Mouse (Mus musculus) myocyte (in vitro differentiated cells): Measurements from ENCODE around the gene Smyd1.

Source experiments
- CEBPB ChIP-seq: IDR thresholded peaks from 2 replicates; pipeline ENCODE4 v1.6.1; 2011; ENCODE audit warnings: mild to moderate bottlenecking, moderate library complexity; ENCODE audit not compliant: poor library complexity, insufficient read depth, severe bottlenecking
- E2F4 ChIP-seq: IDR thresholded peaks from one replicate; pipeline ENCODE4 v1.6.1; 2011; ENCODE audit warnings: mild to moderate bottlenecking, control low read depth, moderate library complexity; ENCODE audit not compliant: insufficient read depth
- MAX ChIP-seq: IDR thresholded peaks from one replicate; pipeline ENCODE4 v1.6.1; 2011; ENCODE audit warnings: low read depth, mild to moderate bottlenecking, control low read depth
- MYOD1 ChIP-seq, 3 experiments: IDR thresholded peaks; one replicate each; pipeline ENCODE4 v1.6.1; 2011; ENCODE audit warnings: control low read depth in 2 of 3, low read depth in 2 of 3, mild to moderate bottlenecking in 2 of 3, moderate library complexity in 1 of 3; ENCODE audit not compliant: insufficient read length in 2 of 3, control insufficient read depth in 1 of 3
- MYOG ChIP-seq, 3 experiments: IDR thresholded peaks; one replicate each; pipeline ENCODE4 v1.6.1; 2011; ENCODE audit warnings: control low read depth in 2 of 3, low read depth in 2 of 3, mild to moderate bottlenecking in 2 of 3; ENCODE audit not compliant: insufficient read length in 2 of 3, control insufficient read depth in 1 of 3, insufficient read depth in 1 of 3
- POLR2A ChIP-seq: IDR thresholded peaks from one replicate; pipeline ENCODE4 v1.6.1; 2011; ENCODE audit warnings: low read depth, mild to moderate bottlenecking, control low read depth, moderate library complexity; ENCODE audit not compliant: insufficient read length
- POLR2AphosphoS2 ChIP-seq: IDR thresholded peaks from one replicate; pipeline ENCODE4 v1.6.1; 2011; ENCODE audit warnings: low read depth, control low read depth; ENCODE audit not compliant: insufficient read length
- REST ChIP-seq: IDR thresholded peaks from one replicate; pipeline ENCODE4 v1.6.1; 2011; ENCODE audit warnings: mild to moderate bottlenecking, control low read depth, moderate library complexity; ENCODE audit not compliant: insufficient read depth, insufficient read length
- SRF ChIP-seq: IDR thresholded peaks from one replicate; pipeline ENCODE4 v1.6.1; 2011; ENCODE audit warnings: low read depth; ENCODE audit not compliant: control insufficient read depth, insufficient read length
- TCF12 ChIP-seq: IDR thresholded peaks from one replicate; pipeline ENCODE4 v1.6.1; 2011; ENCODE audit warnings: mild to moderate bottlenecking, control low read depth; ENCODE audit not compliant: poor library complexity, insufficient read depth, severe bottlenecking
- TCF3 ChIP-seq: IDR thresholded peaks from one replicate; pipeline ENCODE4 v1.6.1; 2011; ENCODE audit warnings: low read depth, control low read depth; ENCODE audit not compliant: insufficient read length
- USF1 ChIP-seq: IDR thresholded peaks from one replicate; pipeline ENCODE4 v1.6.1; 2011; ENCODE audit warnings: low read depth, mild to moderate bottlenecking, control low read depth, moderate library complexity

- TF ChIP-seq POLR2A (no peak), MYOD1 (IDR thresholded peaks at IDR 0.05; ENCODE audit: control insufficient read depth in 1 of 3, insufficient read length in 2 of 3, low read depth in 2 of 3) (no peak), TCF3 (no peak), TCF12 (no peak), MAX (no peak), CEBPB (no peak), MYOG (IDR thresholded peaks at IDR 0.05; ENCODE audit: control insufficient read depth in 1 of 3, insufficient read depth in 1 of 3, insufficient read length in 2 of 3, low read depth in 2 of 3) (no peak), E2F4 (no peak), USF1 (no peak), SRF (no peak), POLR2AphosphoS2 (no peak), REST (no peak)
Observed at GRCm38 (mm10) chr6:71293509-71293908, 28.5 kb downstream of the Smyd1 start.
